Mouse (Mus musculus): ENCODE data around the gene Mrgbp. TPM values are rescaled to one million over a fixed set of nuclear protein-coding genes. Genes with fewer than 3 reads are reported as not detected.

The Mrgbp gene
- polyA plus RNA-seq, 1 experiment from 2014 or later = 12.5 TPM

Other genes with a start within 250 kb of the Mrgbp start
- not detected in 3 replicates for gene Gata5, start 246.6 kb upstream of the Mrgbp start, polyA plus RNA-seq (2018)
- gene Slco4a1, start 125.1 kb upstream of the Mrgbp start, polyA plus RNA-seq (2018) = 0.09 to 0.52 TPM (median 0.23 TPM) in 3 replicates
- gene Ntsr1, start 81.3 kb upstream of the Mrgbp start, polyA plus RNA-seq (2018) = not detected in 3 replicates
- gene Ogfr, start 7.9 kb downstream of the Mrgbp start, polyA plus RNA-seq (2018) = 50.5 to 112 TPM (median 71.7 TPM) in 3 replicates
- gene Col9a3, start 16.5 kb downstream of the Mrgbp start, polyA plus RNA-seq (2018) = 0.16 to 0.52 TPM (median 0.27 TPM) in 3 replicates
- not detected in 3 replicates for gene Tcfl5, start 61.4 kb downstream of the Mrgbp start, polyA plus RNA-seq (2018)
- 17.6 to 19.3 TPM (median 18.6 TPM) in 3 replicates for gene Dido1, start 128.7 kb downstream of the Mrgbp start, polyA plus RNA-seq (2018)
- 52.4 to 57.0 TPM (median 56.0 TPM) in 3 replicates for gene Gid8, start 128.8 kb downstream of the Mrgbp start, polyA plus RNA-seq (2018)
- 3.8 to 5.6 TPM (median 5.4 TPM) in 3 replicates for gene Slc17a9, start 144.0 kb downstream of the Mrgbp start, polyA plus RNA-seq (2018)
- gene Bhlhe23, start 195.6 kb downstream of the Mrgbp start, polyA plus RNA-seq (2018) = not detected in 3 replicates